Mouse (Mus musculus): ENCODE measurements around the gene Dgat2. TPM values are rescaled to one million over a fixed set of nuclear protein-coding genes. Genes with fewer than 3 reads are reported as not detected.

The Dgat2 gene
- polyA plus RNA-seq, 1 experiment: 2,827 TPM

Other genes starting within 250 kb of the Dgat2 start
- gene Uvrag, start 41.6 kb downstream of the Dgat2 start, polyA plus RNA-seq (2012; rRNA removed): 13.4 and 21.5 TPM in 2 replicates
- 6.9 and 36.5 TPM in 2 replicates for gene Mogat2, start 55.9 kb upstream of the Dgat2 start, polyA plus RNA-seq (2012; rRNA removed)
- gene Map6, start 84.7 kb upstream of the Dgat2 start, polyA plus RNA-seq (2012; rRNA removed): 4.5 and 7.1 TPM in 2 replicates
- gene Serpinh1, start 170.5 kb upstream of the Dgat2 start, polyA plus RNA-seq (2012; rRNA removed): 283 and 502 TPM in 2 replicates
- 16.6 and 24.0 TPM in 2 replicates for gene Gdpd5, start 198.7 kb upstream of the Dgat2 start, polyA plus RNA-seq (2012; rRNA removed)